Mouse (Mus musculus): ENCODE data around the gene Iqschfp. TPM values are rescaled to one million over a fixed set of nuclear protein-coding genes. Genes with fewer than 3 reads are reported as not detected.

Iqschfp gene
- 5.8 and 9.6 TPM in 2 replicates for polyA plus RNA-seq (2015; fragmentation: Nextera tagmentation; extraction: Ambion mirVana)

DNA sequence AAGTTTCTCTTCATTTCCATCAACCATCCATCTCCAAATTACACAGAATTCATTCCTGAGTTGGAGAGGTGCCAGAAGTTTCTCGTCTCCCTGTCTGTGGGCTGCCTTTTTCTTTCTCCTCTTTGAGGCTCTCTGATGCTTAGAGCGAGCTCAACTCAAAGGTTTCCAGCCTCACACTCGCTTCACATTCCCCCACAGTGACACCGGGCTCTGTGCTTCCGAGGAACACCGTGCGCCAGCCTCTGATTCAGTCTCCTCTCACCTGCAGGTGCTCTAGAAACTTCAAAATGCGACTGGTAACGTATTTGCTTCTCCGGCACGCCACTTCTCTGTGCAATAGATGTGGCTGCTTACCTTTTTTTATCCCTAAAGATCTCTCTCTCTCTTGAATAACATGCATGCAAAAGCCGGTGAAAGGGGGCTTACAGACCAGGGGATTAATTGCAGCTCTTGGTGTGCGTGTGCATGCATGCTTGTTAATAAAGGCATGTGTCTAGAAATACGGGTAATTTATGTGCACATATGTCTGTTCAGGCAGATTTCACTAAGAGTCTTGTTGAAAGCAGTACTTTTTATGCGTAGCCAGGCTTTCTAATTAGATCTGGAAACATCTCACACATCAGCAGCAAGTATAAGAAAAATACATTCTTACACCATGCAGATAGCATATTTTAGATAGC, at the start of gene Iqschfp, which contains the start of gene Iqcj:
Gene Iqschfp, plus strand, starts transcription at position 207 of the 680 bp plus-strand sequence.
Gene Iqcj, plus strand, starts transcription at position 195 of the 680 bp plus-strand sequence.
- WGBS, result 26% methylated on average over 15 of the region's 15 CpGs
- peak; percentile 62 for ATAC-seq

DNA sequence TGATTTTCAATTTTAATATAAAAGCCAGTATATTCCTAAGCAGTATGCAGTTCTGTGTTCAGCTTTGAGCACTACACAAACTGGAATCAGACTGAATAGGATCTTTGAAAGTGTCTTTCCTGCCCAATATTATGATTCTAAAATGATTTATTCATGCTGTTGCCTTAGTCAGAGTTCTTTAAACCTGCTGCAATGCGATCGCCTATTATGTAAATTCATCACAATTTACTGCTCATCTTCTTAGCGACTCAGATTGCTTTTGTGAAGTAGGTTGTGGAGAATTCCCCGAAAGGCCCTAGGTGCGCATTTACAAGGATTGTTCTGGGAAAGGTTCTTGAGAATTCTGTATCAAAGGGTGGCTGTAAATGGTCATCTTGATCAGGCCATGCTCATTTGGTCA, 39.6 kb upstream of the Iqschfp start:
- no peaks in the 10 kb centered on the region for H3K9me3 ChIP-seq
- no peak overlapping the region for H3K4me2 ChIP-seq (replicated peaks)
- no peak overlapping the region for H3K4me3 ChIP-seq (replicated peaks)
- WGBS, result 76% methylated on average over 5 of the region's 5 CpGs
- H3K27me3 ChIP-seq, result no peaks in the 10 kb centered on the region
- H3K9ac ChIP-seq (replicated peaks), result no peak overlapping the region
- no peak overlapping the region for H3K27ac ChIP-seq
- ATAC-seq, result no peak
- H3K4me1 ChIP-seq (replicated peaks), result 0 out of 2 replicates have a peak, but pooled peaks cover 3% of the 10 kb centered on the region
- H3K36me3 ChIP-seq, result no peaks in the 10 kb centered on the region

More for the DNA sequence above, at the start of gene Iqschfp, which contains the start of gene Iqcj:
- H3K4me2 ChIP-seq (replicated peaks), result peak within 1 kb of the TSS; percentile 46
- no peaks in the 10 kb centered on the region for H3K27me3 ChIP-seq
- peaks cover 29% of the 10 kb centered on the region for H3K4me1 ChIP-seq (replicated peaks)
- H3K4me3 ChIP-seq (replicated peaks), result peak within 1 kb of the TSS; percentile 25
- no peaks in the 10 kb centered on the region for H3K36me3 ChIP-seq
- peak within 1 kb of the TSS; percentile 62 for H3K9ac ChIP-seq (replicated peaks)
- no peaks in the 10 kb centered on the region for H3K9me3 ChIP-seq
- peak within 1 kb of the TSS; percentile 73 for H3K27ac ChIP-seq

DNA sequence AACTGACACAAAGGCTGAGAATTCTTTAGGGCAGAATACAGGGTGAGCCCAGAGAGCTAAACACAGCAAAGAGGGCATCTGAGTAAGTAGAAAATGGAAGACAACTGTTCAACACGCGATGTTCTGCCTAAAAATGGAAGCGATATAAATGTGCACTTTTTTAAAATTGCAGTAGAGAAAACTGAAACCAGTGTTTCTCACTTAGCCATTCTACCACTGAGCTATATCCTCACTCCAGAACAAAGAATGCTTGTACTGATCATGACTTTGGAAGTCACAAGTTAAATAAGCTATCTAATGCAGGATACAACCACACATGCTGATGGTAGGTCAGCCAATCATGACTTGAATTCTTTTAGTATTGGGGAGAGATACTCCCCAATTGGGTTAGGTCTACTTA, 30.5 kb upstream of the Iqschfp start:
- WGBS, result 91% methylated on average over 3 of the region's 3 CpGs
- no peak overlapping the region for H3K4me3 ChIP-seq (replicated peaks)
- H3K27me3 ChIP-seq, result no peaks in the 10 kb centered on the region
- no peaks in the 10 kb centered on the region for H3K4me1 ChIP-seq (replicated peaks)
- H3K27ac ChIP-seq, result no peak overlapping the region
- H3K36me3 ChIP-seq, result no peaks in the 10 kb centered on the region
- H3K9me3 ChIP-seq, result no peaks in the 10 kb centered on the region
- no peak overlapping the region for H3K9ac ChIP-seq (replicated peaks)
- H3K4me2 ChIP-seq (replicated peaks), result no peak overlapping the region
- ATAC-seq, result no peak

DNA sequence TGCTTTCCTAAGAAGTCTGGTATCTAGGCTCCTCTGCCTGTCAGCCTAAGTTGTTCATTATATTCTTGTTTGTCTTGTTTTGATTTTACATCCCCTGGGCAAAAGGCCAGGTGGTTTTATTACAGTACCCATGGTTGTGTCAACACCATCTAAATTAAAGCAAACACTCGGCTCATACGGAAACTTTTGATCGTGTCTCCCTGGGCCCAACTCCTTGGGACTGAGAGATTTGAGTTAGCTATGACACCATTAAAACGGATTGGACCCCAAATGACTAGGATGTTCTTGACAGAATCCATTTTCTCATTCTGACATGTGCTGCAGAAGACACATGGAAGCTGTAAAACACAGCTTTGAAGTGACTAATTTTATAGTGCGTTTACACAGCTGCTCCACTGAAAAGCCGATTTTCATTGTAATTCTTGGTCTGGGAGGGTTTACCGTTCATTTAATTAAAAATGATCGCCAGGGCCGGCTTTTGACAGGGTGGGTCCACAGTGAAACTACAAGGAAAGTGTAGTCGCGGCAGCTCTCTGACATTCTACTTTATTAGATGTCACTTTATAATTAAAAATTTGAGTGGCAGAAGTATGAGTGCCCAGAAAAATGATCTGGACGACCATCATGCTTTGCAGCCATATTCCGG, 24.5 kb upstream of the Iqschfp start:
- Histone ChIP-seq H3K9me3 (no peaks in the 10 kb centered on the region), H3K4me3 (replicated peaks) (no peak overlapping the region), H3K4me1 (replicated peaks) (no peaks in the 10 kb centered on the region), H3K36me3 (no peaks in the 10 kb centered on the region), H3K4me2 (replicated peaks) (no peak overlapping the region), H3K27ac (no peak overlapping the region), H3K27me3 (no peaks in the 10 kb centered on the region), H3K9ac (replicated peaks) (no peak overlapping the region)
- ATAC-seq, result peak; percentile 75
- 74% methylated on average over 13 of the region's 13 CpGs for WGBS

DNA sequence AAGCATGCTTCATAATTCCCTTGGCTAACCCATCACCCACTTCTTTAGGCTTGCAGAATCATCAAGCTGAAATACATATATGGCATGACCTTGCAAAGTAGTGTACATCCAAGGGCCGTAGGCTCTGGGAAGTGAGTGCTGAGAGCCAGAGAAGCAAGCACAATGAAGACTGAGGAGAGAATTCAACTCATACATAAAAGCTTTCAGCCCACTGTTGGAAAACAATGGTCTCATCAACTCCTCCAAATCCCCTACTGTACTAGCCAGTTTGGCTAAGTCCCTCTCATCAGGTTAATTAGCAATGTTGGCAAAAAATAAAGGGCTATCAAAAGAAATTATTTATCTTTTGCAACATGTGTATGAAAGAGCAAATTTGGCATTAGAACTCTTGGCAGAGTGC, 22.6 kb upstream of the Iqschfp start:
- no peak for ATAC-seq
- Histone ChIP-seq H3K9ac (replicated peaks) (no peak overlapping the region), H3K27ac (0 out of 2 replicates have a peak overlapping the region, but pooled peaks have one; percentile 19), H3K27me3 (no peaks in the 10 kb centered on the region), H3K4me2 (replicated peaks) (no peak overlapping the region), H3K4me3 (replicated peaks) (no peak overlapping the region), H3K36me3 (no peaks in the 10 kb centered on the region), H3K4me1 (replicated peaks) (no peaks in the 10 kb centered on the region), H3K9me3 (no peaks in the 10 kb centered on the region)
- 69% methylated on average over 1 of the region's 1 CpGs for WGBS

DNA sequence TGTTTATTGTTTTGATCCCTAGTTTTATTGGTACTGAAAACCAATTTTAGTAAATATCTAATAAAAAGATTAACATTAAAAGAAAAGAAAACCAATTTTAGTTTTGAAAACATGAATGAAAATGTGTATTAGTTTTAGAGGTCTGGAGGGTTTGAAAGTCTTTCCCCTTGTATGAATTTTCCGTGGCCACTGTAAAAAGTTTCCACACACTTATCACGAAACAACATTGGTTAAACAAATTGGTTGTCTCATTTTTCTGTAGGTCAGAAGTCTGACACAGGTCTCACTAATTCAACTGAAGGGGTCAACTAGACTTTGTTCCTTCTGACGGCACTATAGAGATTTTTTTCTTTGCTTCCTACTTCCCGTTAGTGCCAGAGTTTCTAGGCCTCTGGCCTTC, 14.8 kb upstream of the Iqschfp start:
- no peak for ATAC-seq
- no peaks in the 10 kb centered on the region for H3K27me3 ChIP-seq
- WGBS, result 90% methylated on average over 4 of the region's 4 CpGs

DNA sequence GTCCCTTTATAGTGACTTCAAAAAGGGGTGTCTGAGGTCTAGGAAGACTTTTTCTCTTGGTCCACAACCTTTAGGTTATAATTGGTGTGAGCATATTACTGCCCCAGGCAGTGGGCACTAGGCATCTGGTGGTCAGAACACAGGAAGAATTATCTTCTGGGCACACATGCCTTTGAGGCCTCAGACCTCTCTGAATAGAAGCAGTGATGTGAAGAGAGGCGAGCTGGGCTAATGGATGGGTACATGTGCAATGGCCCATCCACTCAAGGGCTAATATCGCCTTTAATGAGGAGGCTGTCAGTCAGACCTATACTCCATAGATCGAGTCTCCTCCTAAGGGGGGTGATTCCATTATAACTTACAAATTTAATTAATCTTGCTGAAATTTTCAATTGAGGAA, 7.7 kb upstream of the Iqschfp start:
- Histone ChIP-seq H3K9ac (replicated peaks) (no peak overlapping the region), H3K4me1 (replicated peaks) (peaks cover 11% of the 10 kb centered on the region; the same call in 1 of the 2 replicates), H3K4me2 (replicated peaks) (no peak overlapping the region), H3K9me3 (no peaks in the 10 kb centered on the region), H3K36me3 (no peaks in the 10 kb centered on the region), H3K27me3 (no peaks in the 10 kb centered on the region), H3K4me3 (replicated peaks) (no peak overlapping the region), H3K27ac (no peak overlapping the region)
- ATAC-seq, result 0 out of 2 replicates have a peak, but pooled peaks have one; percentile 49
- 37% methylated on average over 3 of the region's 3 CpGs for WGBS

More for the DNA sequence above, 14.8 kb upstream of the Iqschfp start:
- Histone ChIP-seq H3K4me1 (replicated peaks) (no peaks in the 10 kb centered on the region), H3K4me2 (replicated peaks) (no peak overlapping the region), H3K36me3 (no peaks in the 10 kb centered on the region), H3K9ac (replicated peaks) (no peak overlapping the region), H3K4me3 (replicated peaks) (no peak overlapping the region), H3K9me3 (no peaks in the 10 kb centered on the region), H3K27ac (no peak overlapping the region)

DNA sequence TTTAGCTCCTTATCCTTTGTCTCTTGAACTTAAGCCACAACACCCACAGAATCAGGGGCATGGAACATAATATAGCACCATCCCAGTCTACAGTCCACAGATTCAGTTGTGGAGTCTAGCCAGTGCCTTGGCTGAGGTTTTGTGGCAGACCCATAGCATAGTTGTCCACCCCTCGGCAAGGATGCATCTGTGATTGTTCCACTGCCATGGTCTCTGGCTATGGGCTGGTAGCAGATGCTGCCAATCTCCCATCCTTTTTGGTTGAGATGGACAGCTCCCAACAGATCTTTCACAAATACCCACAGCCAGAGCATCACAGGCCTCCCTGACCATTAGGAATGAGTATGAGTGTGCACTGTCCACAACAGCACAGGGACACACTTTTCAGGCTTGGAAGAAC, 5.9 kb upstream of the Iqschfp start:
- no peak for ATAC-seq
- no peak overlapping the region for H3K4me2 ChIP-seq (replicated peaks)
- no peaks in the 10 kb centered on the region for H3K9me3 ChIP-seq
- no peak overlapping the region for H3K9ac ChIP-seq (replicated peaks)
- H3K4me3 ChIP-seq (replicated peaks), result no peak overlapping the region
- WGBS, result 77% methylated on average over 1 of the region's 1 CpGs
- H3K36me3 ChIP-seq, result no peaks in the 10 kb centered on the region
- peak overlapping the region; percentile 59 for H3K27ac ChIP-seq
- H3K4me1 ChIP-seq (replicated peaks), result peaks cover 18% of the 10 kb centered on the region
- no peaks in the 10 kb centered on the region for H3K27me3 ChIP-seq

DNA sequence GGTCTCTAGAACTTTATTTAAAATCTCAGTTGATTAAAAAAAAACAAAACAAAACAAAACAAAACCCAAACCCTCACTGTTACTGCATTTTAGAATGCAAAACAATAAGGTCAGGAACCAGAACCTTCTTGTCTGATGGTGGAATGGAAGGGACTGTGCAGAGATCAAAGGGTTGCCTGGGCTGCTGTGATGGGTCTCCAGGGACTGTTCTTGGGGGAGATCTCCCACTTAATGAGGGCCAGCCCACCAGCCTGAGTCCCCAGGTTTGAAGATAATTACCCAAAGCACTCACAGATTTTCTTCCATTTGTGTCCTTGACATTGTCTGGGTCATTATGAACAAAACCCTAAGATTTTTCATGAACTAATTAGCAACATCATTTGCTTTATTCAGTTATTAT, 4.8 kb upstream of the Iqschfp start:
- Histone ChIP-seq H3K36me3 (no peaks in the 10 kb centered on the region), H3K9ac (replicated peaks) (no peak overlapping the region), H3K4me3 (replicated peaks) (no peak overlapping the region), H3K4me1 (replicated peaks) (peaks cover 29% of the 10 kb centered on the region), H3K4me2 (replicated peaks) (no peak overlapping the region), H3K27me3 (no peaks in the 10 kb centered on the region), H3K9me3 (no peaks in the 10 kb centered on the region), H3K27ac (peak overlapping the region; percentile 4; the same call in 1 of the 2 replicates)
- ATAC-seq, result peak; percentile 79

DNA sequence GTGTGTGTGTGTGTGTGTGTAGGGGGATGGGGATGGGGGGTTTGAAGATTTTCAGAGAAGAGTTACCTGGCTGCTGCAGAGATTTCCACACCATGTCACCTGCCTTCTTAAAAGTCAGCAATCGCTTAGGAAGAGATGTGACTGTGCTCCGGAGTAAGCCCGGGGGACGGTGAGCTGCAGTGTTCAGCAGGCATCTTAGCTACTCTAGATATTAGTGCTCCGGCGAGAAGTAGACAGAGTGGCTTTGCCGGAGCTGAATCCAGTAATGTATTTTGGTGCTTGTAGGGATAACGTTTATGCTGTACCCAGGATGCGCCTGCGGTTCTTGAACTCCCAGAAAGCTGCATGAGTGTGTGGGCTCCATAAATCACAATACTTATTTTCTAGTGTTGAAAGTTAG, 736 bp downstream of the Iqschfp start:
- WGBS, result 61% methylated on average over 10 of the region's 10 CpGs
- peak overlapping the region; percentile 73 for H3K27ac ChIP-seq

DNA sequence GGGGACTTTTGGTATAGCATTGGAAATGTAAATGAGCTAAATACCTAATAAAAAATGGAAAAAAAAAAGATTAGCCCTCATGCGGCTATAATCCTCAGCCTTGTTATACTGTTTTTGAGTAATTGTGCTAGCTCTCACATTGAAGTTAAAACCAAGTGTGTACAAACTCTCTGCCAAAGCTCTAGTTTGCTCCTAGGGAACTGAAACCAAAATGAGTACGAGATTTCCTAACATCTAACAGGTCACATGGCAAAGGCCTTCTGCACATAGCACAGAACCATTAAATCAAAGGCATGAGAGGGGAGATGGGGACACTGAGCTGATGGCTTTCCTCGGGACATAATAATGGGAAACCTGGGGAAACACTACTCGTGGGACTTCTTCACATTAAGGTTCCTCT, 10.5 kb downstream of the Iqschfp start:
- Histone ChIP-seq H3K9me3 (no peaks in the 10 kb centered on the region), H3K4me2 (replicated peaks) (no peak overlapping the region), H3K4me3 (replicated peaks) (no peak overlapping the region), H3K36me3 (no peaks in the 10 kb centered on the region), H3K9ac (replicated peaks) (no peak overlapping the region), H3K27me3 (no peaks in the 10 kb centered on the region), H3K4me1 (replicated peaks) (no peaks in the 10 kb centered on the region), H3K27ac (no peak overlapping the region)
- WGBS, result 80% methylated on average over 4 of the region's 4 CpGs
- no peak for ATAC-seq

More for the DNA sequence above, 736 bp downstream of the Iqschfp start:
- no peaks in the 10 kb centered on the region for H3K9me3 ChIP-seq
- no peaks in the 10 kb centered on the region for H3K36me3 ChIP-seq
- H3K4me1 ChIP-seq (replicated peaks), result peaks cover 29% of the 10 kb centered on the region
- H3K4me2 ChIP-seq (replicated peaks), result peak overlapping the region; percentile 46
- H3K4me3 ChIP-seq (replicated peaks), result peak overlapping the region; percentile 25
- no peaks in the 10 kb centered on the region for H3K27me3 ChIP-seq
- peak overlapping the region; percentile 62 for H3K9ac ChIP-seq (replicated peaks)
- ATAC-seq, result peak; percentile 49

DNA sequence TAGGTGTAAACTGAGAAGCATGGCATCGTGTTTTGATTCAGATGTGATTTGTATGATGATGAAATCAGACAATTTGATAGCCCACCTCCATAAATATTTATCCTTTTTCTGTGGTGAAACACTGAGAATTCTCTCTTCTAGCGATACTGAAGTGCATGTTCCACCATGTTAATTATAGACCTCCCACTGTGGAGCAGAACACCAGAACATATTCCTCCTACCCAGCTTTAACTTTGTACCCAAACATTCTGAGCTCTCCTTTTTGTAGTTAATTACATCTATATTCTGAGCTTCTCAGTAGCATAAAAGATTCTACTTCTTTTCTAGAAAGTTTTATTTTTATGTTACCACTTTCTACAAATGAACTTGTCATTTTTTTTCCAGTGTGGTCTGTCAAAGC, 16.6 kb downstream of the Iqschfp start:
- Histone ChIP-seq H3K4me2 (replicated peaks) (no peak overlapping the region), H3K4me1 (replicated peaks) (no peaks in the 10 kb centered on the region), H3K9me3 (no peaks in the 10 kb centered on the region), H3K27me3 (no peaks in the 10 kb centered on the region), H3K36me3 (no peaks in the 10 kb centered on the region), H3K4me3 (replicated peaks) (no peak overlapping the region), H3K27ac (no peak overlapping the region), H3K9ac (replicated peaks) (no peak overlapping the region)
- ATAC-seq, result no peak
- WGBS, result 85% methylated on average over 2 of the region's 2 CpGs
